Mouse (Mus musculus) testis, postnatal 14 days (tissue): ENCODE results near the gene Tspo.
A peak's percentile ranks its signal among the peaks of the same experiment; 100 is the strongest.

Experiments
- DNase-seq: peaks from one replicate; pipeline ENCODE4 v3.0.0; 2021; ENCODE audit warnings: low spot score

Tspo gene

GRCm38 (mm10) chr15:83563327-83563856 is at the start of gene Tspo, which contains the start of gene Mcat:
TSS of gene Tspo (plus strand) at chr15:83563592.
TSS of gene Mcat (minus strand) at chr15:83563787.
- no peak for DNase-seq

GRCm38 (mm10) chr15:83515018-83515417 is 48.4 kb upstream of the Tspo start:
- DNase-seq = no peak

- peak; percentile 53 for DNase-seq
Measured at GRCm38 (mm10) chr15:83518215-83519048, 45.0 kb upstream of the Tspo start.

- DNase-seq = no peak
Measured at GRCm38 (mm10) chr15:83520861-83521382, 42.5 kb upstream of the Tspo start.

GRCm38 (mm10) chr15:83523196-83523595 is 40.2 kb upstream of the Tspo start:
- DNase-seq = no peak

GRCm38 (mm10) chr15:83523638-83524332 is 39.6 kb upstream of the Tspo start:
- DNase-seq = no peak

GRCm38 (mm10) chr15:83524333-83524729 is 39.1 kb upstream of the Tspo start:
- DNase-seq = no peak

GRCm38 (mm10) chr15:83526424-83527091 is 36.8 kb upstream of the Tspo start, which contains the start of gene Bik:
TSS of gene Bik (plus strand) at chr15:83526862.
- peak; percentile 48 for DNase-seq

- DNase-seq = no peak
Measured at GRCm38 (mm10) chr15:83527092-83527437, 36.3 kb upstream of the Tspo start.

- DNase-seq = no peak
Measured at GRCm38 (mm10) chr15:83527747-83528146, 35.6 kb upstream of the Tspo start.

- DNase-seq = no peak
Measured at GRCm38 (mm10) chr15:83528892-83529291, 34.5 kb upstream of the Tspo start.

GRCm38 (mm10) chr15:83529765-83530164 is 33.6 kb upstream of the Tspo start:
- DNase-seq = no peak

GRCm38 (mm10) chr15:83530233-83530632 is 33.2 kb upstream of the Tspo start:
- no peak for DNase-seq

GRCm38 (mm10) chr15:83530688-83531087 is 32.7 kb upstream of the Tspo start:
- no peak for DNase-seq

GRCm38 (mm10) chr15:83531961-83532469 is 31.4 kb upstream of the Tspo start:
- DNase-seq = no peak

GRCm38 (mm10) chr15:83532606-83533005 is 30.8 kb upstream of the Tspo start:
- no peak for DNase-seq

- DNase-seq = no peak
Measured at GRCm38 (mm10) chr15:83534960-83535889, 28.2 kb upstream of the Tspo start.

- no peak for DNase-seq
Measured at GRCm38 (mm10) chr15:83535890-83536231, 27.5 kb upstream of the Tspo start.

GRCm38 (mm10) chr15:83538855-83539254 is 24.5 kb upstream of the Tspo start:
- DNase-seq = no peak

GRCm38 (mm10) chr15:83539905-83540304 is 23.5 kb upstream of the Tspo start:
- DNase-seq = no peak
